Mouse (Mus musculus) heart, postnatal 25 days (tissue): ENCODE data around the gene Ccna2. TPM values are rescaled to one million over a fixed set of nuclear protein-coding genes. Genes with fewer than 3 reads are reported as not detected.
"Not testable (repeated sequence)": the region's sequence is repeated elsewhere in the genome, so short reads cannot be mapped to it uniquely, and the experiment has no call there.

Source experiments
- DNase-seq: peaks from one replicate; pipeline ENCODE4 v3.0.0; 2022; ENCODE audit warnings: low spot score
- intact Hi-C: fragments of 180-260 bp; cut with DNase I; formaldehyde crosslinking; loops from one replicate; pipeline ENCODE4 v1.15.1; 2025
- total RNA-seq, 2 experiments: library from RNA; stranded (reverse); gene quantifications; 2 replicates each; pipeline ENCODE4 v1.2.3; 2021

Ccna2 gene
- total RNA-seq = 1 to 10 TPM; 1.3 to 1.6 TPM

DNA sequence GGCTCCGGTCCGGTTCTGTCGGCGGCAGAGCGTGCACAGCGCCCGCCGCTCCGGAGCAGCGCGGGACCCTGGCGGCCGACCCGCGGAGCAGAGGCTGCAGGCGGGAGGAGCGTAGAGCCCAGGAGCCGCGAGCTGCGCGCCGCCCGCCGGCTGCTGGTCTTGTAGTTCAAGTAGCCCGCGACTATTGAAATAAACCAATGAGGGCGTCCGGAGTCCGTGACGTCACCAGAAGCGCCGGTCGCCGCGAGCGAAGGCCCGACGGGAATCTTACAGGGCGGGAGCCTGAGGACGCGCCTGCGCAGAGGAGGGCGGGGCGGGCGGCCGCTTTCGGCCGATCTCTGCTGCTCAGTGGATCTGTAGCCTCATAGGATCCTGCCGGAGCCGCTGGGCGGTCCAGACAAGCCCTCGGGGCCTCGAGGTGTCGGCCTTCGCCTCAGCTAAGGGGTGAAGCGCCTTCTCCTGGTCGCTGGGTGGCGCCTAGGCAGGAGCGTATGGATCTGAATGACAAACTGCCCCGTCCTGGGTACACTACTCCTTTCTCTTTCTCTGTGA lies at the start of gene Ccna2:
Gene Ccna2, minus strand, starts transcription at position 324 of the 552 bp plus-strand sequence.
- intact Hi-C loops = loop anchor here (2.0 kb wide), 1 partner anchor 19 kb away; the partner anchor contains the start of gene Exosc9
- peak; percentile 96 for DNase-seq

DNA sequence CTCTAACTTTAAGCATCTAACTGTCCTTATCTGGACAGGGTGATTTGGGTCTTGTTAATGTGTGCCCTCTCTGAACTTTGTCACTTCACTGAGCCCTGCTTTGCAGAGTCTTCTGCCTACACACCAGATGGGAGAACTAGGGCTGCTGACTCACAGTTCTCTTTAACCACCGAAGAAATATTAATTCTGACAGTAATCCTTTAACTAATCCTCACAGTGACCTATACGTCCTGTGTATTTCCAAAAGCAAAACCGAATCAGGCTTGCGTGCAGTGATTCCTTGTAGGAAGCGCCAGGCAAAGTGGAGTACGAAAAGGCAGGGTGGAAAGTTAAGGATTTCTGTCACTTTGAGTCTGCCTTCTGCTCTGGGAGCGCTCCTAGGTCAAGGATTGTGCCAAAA lies 46.2 kb upstream of the Ccna2 start:
- DNase-seq = no peak
- intact Hi-C loops = no loop called here

DNA sequence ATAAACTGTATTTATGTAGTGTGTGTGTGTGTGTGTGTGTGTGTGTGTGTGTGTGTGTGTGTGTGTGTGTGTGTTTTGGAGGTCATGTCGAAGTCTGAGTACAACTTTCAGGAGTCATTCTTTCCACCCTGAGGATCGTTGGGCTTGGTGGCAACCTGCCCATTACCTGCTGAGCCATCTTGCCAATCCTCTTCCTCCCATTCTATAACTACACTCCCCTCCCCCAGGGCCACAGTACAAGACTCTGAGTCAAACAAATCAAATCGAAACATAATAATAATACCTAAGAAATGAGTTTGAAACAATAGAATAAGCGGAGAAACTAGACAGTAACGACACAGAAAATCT lies 41.9 kb upstream of the Ccna2 start:
- no peak for DNase-seq
- intact Hi-C loops = no loop called here

DNA sequence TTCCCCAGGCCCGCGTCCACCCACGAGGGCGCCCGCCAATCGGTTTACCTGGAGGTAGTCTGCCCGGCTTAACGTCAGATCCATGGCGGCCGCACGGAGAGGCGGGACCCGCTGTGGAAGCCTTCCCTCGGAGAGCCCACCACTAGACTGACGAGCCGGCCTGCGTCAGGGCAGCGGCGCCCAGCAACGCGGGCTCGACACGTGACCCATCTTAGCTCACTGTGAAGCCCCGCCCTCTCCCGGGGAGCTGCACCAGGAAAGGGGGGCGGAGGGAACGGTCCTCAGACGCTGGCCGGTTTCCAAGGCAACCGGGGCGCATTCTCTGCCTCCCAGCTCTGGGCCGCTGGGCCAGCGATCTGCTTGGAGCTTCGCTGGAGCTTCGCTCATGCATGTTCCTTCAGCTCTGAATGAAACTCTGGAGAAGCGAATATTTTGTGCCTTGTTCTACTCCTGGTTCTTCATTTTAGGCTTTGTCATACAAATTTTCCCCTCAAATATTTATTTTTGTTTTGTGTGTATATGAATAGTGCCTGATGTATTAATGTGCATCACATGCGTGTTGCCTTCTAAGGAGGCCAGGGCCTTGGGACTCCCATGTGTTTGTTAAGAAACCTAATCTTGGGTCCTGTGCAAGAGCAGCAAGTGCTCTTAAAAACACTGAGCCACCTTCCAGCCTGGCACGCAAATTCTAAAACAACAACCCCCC lies 41.4 kb upstream of the Ccna2 start, which contains the start of gene Bbs7:
Gene Bbs7, minus strand, starts transcription at position 276 of the 706 bp plus-strand sequence.
- peak; percentile 84 for DNase-seq
- intact Hi-C loops = no loop called here

DNA sequence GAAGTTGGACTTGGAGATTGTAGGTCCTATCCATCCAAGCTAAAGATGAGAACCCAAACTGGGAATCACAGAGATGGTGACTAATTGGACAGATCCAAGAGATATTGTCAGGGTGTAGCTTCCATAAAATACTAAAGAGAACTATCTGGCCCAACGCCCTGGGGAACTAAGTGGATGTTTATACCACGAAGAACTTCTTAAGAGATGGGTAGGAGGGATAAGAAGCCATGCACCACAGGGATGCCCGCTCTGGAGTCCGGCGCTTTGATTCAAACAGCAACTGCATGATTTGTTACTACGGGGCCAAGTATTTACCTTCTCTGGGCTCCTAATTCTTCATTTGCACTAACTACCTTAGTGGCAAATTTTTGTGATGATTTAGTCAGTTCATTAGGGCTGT lies 40.7 kb upstream of the Ccna2 start:
- no peak for DNase-seq
- intact Hi-C loops = no loop called here

DNA sequence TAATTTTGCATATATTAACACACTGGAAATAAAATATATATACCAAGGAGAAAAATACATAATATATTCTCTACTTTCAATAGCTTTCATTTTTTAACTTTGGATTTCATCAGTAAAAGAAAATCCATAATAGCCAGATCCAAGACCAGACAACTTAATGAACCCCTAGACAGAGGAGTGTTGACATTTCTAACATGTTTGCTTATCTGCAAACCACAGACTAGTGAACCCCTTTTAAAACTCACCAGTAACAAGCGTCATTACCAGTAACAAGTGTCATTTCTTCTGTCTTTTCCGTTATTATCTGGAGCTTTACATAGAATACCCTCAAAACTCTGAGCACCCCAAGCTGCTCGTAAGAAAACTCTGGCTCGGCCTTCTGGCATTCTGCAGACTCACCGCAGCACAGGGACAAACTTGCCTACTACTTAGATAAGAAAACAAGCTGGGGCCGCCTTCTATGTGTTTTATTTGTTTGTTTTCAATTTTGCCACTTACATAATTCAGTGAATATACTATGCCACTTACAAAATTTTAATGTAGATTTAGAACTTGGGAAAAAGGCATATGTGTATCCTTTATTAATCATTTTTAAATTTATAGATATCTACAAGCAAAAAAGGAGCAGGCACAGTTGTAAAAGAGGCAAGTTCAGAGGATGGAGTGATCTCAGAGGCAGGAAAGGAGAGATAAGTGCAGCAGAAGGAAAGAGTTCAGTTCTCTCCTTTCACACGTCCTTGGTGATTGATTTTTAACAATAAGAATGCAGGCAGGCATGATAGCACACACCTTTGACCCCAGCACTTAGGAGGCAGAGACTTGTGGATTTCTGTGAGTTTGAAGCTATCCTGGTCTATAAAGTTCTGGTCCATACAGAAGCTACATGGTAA lies 34.2 kb upstream of the Ccna2 start:
- intact Hi-C loops = no loop called here
- DNase-seq = no peak

DNA sequence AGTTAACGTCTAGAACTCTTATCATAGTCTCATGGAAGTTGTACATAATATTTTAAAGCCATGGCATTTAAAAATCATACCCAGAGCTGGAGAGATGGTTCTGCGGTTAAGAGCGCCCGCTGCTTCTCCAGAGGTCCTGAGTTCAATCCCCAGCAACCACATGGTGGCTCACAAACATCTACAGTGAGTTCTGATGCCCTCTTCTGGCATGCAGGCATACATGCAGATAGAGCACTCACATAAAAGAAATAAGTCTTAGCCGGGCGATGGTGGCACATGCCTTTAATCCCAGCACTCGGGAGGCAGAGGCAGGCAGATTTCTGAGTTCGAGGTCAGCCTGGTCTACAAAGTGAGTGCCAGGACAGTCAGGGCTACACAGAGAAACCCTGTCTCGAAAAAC lies 27.8 kb upstream of the Ccna2 start:
- DNase-seq, intact Hi-C loops: not testable (repeated sequence)

DNA sequence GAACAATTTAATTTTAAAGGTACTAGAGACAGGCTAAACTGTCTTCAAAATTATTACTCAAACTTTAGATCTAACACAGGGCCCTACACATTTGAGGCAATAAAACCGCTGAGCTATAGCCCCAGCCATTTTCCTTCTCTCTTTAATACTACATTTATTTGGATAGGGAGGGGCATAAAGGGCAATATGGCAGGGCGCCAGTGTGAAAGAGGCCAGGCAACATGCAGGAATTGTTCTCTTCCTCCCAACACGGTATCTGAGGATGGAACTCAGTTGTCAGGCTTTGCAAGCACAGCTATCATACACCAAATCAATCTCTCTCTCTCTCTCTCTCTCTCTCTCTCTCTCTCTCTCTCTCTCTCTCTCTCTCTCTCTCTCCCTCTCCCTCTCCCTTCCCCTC lies 26.9 kb upstream of the Ccna2 start:
- intact Hi-C loops = no loop called here
- no peak for DNase-seq

DNA sequence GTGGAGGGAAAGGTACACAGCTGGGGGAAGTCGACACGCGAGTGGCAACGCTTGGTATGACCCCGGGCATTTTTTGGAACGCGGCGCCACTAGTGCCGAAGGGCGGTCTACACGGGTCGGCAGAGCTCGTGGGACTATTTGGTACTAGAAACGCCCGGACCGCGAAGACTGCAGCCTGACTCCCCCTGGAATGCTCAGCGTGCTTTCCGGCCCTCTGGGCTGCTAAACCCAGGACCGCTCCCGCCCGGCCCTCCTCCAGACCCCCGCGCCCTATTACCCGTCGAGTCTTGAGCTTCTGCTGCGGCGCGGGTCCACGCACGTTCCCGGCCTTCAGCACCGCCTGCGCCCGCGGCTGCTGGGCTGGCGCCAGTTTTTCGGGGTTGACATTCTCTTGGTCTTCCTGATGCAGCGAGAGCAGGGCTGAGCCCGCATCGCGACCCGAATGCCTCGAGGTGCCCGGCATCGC lies 556 bp downstream of the Ccna2 start:
- intact Hi-C loops = loop anchor here (2.0 kb wide), 1 partner anchor 19 kb away; the partner anchor contains the start of gene Exosc9
- DNase-seq = no peak

DNA sequence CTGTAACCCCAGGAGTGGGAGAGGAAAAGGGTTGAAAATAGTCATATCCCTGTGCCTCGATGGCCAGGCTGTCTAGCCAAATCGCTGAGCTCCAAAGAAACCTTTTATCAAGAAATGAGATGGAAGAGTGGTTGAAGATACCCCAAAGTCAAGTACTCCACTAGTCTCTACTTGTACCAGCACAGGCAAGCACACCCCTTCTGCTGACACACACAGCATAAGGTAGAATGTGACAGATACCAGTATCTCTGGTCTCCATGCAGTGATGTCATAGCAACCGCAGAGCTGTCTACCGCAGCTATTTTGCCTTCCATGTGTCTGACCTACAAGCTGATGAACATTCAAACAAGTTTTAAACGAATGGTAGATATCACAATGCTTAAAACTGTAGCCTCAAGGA lies 2.1 kb downstream of the Ccna2 start:
- intact Hi-C loops = loop anchor here (2.0 kb wide), 1 partner anchor 17 kb away; the partner anchor contains the start of gene Exosc9
- no peak for DNase-seq

DNA sequence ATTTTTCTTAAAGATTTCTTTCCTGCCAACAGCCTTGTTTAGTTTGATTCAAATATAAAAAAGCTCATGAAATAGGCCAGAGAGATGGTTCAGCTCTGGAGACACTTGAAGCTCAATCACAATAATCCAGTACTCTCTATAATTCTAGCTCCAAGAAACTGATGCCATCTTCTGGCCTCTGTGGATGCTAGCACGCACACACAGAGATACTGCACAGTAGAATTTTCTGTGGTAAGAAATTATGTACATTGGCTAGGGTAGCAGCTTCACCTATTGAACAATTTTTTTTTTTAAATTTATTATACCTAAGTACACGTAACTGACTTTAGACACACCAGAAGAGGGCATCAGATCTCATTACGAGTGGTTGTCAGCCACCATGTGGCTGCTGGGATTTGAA lies 8.3 kb downstream of the Ccna2 start:
- DNase-seq = no peak
- intact Hi-C loops = no loop called here

DNA sequence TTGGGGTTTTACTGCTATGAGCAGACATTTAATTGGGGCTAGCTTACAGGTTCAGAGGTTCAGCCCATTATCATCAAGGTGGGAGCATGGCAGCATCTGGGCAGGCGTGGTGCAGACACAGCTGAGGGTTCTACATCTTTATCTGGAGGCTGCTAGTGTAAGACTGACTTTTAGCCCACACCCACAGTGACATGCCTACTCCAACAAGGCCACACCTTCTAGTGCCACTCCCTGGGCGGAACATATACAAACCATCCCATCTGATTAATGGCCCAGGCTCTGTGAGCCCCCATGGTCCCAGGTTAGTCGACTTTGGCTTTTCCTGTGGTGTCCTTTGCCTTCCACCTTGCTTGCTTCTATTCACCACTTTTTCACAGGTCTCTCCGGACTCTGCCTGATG lies 12.3 kb downstream of the Ccna2 start:
- intact Hi-C loops = loop anchor here (10.0 kb wide), 1 partner anchor 495 kb away; the partner anchor contains the start of gene Acad9
- DNase-seq = no peak

DNA sequence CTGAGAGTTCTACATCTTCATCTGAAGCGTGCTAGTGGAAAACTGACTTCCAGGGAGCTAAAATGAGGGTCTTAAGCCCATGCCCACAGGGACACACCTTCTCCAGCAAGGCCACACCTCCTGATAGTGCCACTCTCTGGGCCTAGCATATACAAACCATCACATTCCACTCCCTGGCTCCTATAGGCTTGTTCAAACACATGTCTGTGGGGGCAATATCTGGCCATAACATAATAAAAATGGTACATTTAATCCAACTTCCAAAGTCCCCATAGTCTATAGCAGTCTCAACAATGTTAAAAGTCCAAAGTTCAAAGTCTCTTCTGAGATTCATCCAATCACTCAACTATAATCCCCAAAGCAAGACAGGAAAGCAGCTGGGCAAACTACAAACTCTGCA lies 14.3 kb downstream of the Ccna2 start:
- intact Hi-C loops = loop anchor here (10.0 kb wide), 1 partner anchor 493 kb away; the partner anchor contains the start of gene Acad9
- DNase-seq = no peak

DNA sequence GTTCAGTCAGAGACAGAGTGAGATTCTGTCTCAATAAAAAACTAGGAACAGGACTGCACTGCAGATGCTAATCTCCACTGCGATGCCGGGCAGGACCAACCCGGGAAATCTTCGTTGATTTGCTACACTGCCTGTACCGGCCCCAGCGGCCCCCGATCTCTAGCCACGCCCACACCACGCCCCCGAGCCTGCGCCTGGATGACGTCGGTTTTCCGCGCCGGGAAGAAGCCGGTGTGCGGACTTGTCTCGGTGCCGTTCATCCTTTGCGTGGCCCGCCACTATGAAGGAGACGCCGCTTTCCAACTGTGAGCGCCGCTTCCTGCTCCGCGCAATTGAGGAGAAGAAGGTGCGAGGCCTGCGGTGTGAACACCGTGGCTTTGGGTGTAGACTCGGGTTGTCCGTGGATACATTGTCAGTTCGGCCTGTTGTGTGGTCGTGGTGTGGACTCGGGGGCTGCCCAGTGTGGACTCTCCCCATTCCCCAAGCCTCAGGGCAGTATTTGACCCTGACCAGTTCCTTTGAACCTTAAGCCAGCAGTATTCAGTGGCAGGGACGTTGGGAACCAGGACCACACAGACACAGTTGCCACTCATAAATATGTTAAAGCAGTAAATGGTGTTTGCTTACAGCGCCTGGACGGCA lies 19.4 kb downstream of the Ccna2 start, which contains the start of gene Exosc9:
Gene Exosc9, plus strand, starts transcription at position 201 of the 642 bp plus-strand sequence.
- peak; percentile 84 for DNase-seq
- intact Hi-C loops = loop anchor here (2.0 to 10.0 kb wide), 2 partner anchors 18 to 488 kb away; partner anchors contain the start of gene Acad9

DNA sequence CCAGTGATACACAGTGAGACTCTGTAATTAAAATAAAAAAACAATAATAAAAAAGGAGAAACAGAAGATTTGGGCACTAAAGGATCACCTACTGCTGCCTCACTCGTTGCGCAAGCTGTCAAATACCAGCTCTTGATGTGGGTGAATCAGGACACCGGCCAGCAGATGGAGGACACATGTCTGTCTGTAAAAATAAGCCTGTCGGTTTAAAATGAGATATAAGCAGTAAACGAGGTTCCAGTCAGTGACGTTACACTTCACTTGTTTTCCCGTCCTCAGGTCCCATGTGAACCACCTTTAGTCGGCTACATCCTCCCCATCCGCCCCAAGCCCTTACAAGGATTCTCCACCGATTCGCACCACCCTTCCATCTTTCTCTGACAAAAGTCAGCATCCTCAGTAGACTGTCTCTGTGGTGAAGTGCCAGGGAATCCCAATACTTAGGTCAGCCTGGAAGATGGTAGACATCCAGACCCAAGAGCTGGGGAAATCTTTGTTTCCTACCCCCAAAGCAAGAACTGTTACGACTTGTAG lies 20.0 kb downstream of the Ccna2 start:
- intact Hi-C loops = loop anchor here (2.0 to 10.0 kb wide), 2 partner anchors 19 to 487 kb away; partner anchors contain the start of gene Acad9
- no peak for DNase-seq

DNA sequence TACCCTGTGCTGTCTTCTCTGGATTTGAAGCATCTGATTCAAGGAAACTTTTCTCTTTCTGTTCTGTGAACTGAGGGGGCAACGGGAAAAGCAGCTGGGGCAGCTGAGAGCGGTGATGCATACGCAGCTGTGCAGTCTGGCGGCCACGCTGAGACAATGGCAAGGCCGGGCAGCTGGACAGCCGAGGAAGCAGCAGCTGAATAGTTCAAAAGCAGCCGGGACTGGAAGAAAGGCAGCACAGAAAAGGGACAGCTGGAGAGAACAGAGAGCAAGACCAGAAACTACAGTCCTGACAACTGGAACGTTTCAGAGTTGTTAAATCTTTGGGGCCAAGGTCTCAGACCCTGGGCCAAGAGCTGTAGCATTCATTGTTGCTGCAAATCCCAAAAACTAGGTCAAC lies 20.6 kb downstream of the Ccna2 start:
- DNase-seq = peak; percentile 12
- intact Hi-C loops = loop anchor here (10.0 kb wide), 1 partner anchor 487 kb away; the partner anchor contains the start of gene Acad9

DNA sequence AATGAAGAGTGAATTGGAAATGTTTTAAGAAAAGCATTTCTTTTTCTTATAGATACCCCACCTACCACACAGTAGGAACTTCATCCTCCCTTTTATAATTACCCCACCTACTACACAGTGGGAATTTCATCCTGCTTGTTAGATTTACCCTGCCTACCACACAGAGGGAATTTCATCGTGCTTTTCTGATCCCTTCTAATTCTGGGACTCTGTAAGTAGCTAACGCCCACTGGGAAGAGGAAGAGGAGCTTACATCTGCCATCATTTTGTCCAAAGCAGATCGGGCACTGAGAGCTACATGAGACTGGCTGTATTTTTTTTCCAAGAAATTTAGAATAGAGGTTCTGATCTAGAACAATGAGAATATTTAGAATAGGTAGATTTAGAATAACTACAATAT lies 27.0 kb downstream of the Ccna2 start:
- no peak for DNase-seq
- intact Hi-C loops = no loop called here

DNA sequence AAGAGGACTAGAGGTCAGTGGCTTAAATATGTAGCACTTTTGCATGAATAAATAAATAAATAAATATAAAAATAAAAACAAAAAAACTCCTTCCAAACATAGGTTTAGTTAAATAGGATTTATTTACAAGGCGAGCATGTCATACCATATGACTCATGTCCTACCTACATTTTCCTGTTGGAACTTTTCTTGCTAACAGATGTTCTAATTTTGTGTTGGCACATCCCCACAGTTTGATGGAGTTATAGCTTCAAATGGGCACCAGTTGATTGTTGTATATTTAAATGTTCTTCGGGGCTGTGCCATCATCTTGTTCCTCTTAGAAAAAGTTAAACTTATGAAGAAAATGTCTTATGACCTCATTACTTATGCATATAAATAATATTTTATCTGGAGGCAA lies 30.6 kb downstream of the Ccna2 start:
- intact Hi-C loops = no loop called here

DNA sequence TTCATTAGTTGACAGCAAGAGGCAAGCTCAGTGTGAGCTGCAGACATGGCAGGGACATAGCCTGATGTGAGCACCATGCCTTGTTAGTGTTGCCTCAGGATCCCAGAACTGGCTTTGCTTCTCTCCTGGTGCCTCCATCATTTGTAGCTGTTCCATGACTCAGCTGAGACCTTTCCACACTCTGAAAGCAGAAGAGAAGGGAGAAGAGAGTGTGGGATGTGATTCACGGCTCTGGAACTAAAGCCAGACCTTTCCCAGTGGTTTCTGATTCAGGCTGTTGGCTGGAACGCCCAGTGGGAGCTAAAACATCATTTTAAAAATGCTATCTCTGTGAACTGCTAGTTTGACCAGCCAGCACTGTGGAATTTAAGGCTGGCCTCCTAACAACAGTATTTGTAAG lies 31.2 kb downstream of the Ccna2 start:
- DNase-seq = no peak
- intact Hi-C loops = no loop called here

More for the DNA sequence above, 30.6 kb downstream of the Ccna2 start:
- no peak for DNase-seq
